Mouse (Mus musculus) adrenal gland, adult 18-20 months (tissue): ENCODE data around the gene Micall2. TPM values are rescaled to one million over a fixed set of nuclear protein-coding genes. Genes with fewer than 3 reads are reported as not detected.

Source experiments
- DNase-seq, 2 experiments: peaks; one replicate each; pipeline ENCODE4 v3.0.0; 2021 to 2022; ENCODE audit warnings: low spot score in 2 of 2
- microRNA-seq, 2 experiments: library from miRNA; unstranded; fragments of <30 nt; microRNA quantifications; one replicate each; pipeline ENCODE4 v1.2.0; 2021; ENCODE audit warnings: borderline number of aligned reads in 2 of 2
- total RNA-seq, 2 experiments: library from RNA; stranded (reverse); gene quantifications; 1 replicate in 1 of 2; 2 replicates in 1 of 2; pipeline ENCODE4 v1.2.3; 2021

The Micall2 gene
- total RNA-seq, 2 experiments from 2014 or later, result 5.0 to 9.9 TPM

DNA sequence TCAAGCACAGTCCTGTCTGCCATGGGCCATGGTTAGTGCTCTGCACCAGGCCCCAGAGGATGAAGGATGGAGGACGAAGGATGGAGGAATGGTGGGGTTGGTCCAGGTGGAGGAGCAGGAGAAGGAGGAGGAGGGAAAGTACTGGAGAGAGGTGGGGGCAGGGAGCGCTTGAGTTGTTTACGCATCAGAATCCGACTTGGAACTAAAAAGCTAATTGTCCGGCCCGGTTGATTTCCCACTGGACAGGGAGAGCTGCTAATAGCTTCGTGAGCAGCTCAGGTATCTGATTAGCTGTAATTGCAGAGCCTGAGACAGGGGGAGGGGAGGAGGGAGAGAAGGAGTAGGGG is 53.5 kb downstream of the Micall2 start:
- DNase-seq, result no peak

DNA sequence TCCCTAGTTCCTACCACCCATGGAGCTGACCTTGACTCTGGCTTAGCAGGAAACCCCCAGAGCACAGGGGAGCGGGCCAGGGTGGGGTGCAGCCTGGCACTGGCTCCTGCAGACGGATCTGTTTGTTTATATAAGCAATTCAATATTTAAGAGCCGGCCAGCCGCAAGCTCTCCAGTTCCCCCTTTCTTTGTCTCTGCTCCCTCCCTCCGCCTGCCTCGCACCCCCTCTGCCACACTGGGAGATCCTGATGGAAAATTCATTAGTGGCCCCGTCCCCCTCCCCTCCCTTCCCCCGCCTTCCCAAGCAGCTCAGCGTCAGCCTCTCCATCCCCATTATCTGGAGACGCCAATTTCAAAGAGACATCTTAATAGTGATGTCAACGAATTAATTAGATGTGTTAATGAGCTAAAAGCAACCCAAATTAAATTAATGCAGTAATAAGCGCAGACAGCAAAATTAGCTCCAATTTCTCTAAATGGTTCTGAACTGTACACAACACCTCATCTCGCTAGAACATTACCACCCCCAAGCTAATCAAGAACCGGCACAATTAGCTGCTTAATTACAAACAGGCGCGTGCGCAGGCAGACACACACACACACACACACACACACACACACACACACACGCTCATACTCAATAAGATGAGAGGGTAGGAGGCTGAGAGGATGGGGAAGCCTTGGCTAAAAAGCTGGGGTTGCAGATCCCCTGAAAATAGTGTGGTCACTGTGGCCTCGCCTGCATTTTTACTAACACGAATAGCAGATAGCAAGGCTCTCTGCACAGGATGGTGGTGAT is 54.1 kb downstream of the Micall2 start:
- no peak for DNase-seq

GRCm38 (mm10) chr5:139675707-139675967 is 60.5 kb downstream of the Micall2 start:
- no peak for DNase-seq

DNA sequence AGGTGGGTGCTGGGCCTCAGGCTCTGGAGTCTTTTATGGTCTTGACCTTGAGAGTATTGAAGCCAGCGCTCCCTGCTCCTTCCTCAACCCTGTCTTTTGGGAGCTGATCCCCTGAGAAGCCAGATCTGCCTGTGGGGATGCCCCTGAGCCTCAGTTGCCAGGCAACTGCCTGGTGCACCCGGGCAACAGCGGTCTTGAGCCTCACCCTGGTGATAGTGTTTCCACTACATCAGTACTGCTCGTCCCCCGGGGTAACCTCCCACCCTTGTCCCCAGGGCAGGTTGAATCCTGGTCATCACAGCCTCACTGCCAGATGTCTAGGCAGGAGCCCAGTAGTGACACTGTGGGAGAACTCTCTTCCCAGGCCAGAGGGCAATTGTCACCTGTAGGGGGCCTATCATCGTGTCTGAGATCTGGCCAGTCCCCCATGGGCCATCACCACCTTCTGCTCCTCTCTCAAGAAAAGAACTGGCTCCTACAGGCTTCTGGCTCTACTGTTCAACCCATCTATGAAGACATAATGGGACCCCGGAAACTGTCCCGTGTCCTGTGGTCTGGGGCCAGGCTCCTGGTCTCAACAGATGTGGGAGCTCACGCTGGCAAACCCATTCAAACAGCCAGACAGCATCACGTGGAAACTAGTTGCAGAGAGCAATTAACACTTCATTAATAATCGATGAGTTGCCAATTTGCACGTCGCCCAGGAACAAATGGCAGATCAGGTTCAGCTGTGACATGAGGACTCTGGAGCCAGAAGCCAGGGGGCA is 61.0 kb downstream of the Micall2 start:
- DNase-seq, result no peak

- DNase-seq, result peak in 1 of 2 experiments; percentile 18
Measured at GRCm38 (mm10) chr5:139669380-139669779, 66.8 kb downstream of the Micall2 start.

- peak; percentile 63 to 70 for DNase-seq
Measured at GRCm38 (mm10) chr5:139668494-139668893, 67.6 kb downstream of the Micall2 start.

- no peak for DNase-seq
Measured at GRCm38 (mm10) chr5:139666496-139666895, 69.6 kb downstream of the Micall2 start.

DNA sequence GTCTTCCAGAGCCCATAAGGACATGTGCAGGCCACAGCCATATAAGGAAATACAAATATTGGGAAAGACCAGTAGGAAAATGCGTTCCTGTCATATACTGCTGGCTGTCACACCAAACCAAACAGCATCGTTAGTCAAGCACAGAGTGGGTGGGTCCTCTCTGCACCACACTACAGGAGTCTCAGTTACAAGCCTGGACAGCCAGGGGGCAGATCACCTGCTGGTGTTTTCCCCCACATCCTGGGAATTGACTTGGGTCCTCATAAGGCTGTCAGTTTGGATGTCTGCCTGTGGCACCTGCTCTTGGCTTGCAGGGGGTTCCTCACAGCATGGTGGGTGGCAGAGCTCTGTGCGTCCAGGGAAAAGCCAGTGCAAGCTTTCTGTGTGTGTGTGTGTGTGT is 70.8 kb downstream of the Micall2 start:
- DNase-seq, result no peak

DNA sequence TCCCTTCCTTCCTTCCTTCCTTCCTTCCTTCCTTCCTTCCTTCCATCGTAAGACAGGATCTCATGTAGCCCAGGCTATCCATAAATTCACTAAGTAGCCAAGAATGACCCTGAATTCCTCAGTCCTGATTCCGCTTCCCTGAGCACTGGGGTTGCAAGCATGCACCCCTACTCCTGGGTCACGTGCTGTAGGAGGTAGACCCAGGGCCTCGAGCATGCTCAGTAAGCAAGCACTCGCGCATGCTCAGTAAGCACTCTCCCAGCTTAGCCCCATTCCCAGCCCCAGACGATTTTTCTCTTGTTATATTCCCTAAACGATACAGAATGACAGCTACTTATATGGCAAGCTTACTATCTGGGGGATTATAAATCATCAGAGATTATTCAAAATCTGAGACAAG is 74.4 kb downstream of the Micall2 start:
- no peak for DNase-seq

DNA sequence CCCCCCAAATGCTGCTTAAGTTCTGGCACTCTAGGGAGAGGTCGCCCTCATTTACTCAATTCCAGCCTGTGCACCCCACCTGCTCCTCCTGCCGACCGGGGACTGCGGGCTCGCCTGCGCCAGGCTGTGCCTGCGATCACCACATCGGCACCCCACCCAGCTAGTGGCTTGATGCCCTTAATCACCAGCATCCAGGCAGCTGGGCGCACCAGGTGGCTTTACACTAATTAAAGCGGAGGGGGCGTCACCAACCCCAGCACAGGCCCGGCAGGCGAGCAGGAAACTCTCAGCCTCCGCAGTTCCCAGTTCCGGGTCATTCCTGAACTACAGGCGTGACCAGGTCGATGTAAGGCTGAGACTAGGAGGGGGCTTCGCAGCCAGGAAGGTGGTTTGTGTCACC is 76.8 kb downstream of the Micall2 start:
- no peak for DNase-seq

GRCm38 (mm10) chr5:139658865-139659264 is 77.3 kb downstream of the Micall2 start:
- DNase-seq, result no peak

GRCm38 (mm10) chr5:139657959-139658602 is 78.1 kb downstream of the Micall2 start:
- DNase-seq, result no peak

Small RNA genes within 50 kb of the gene (microRNA-seq; reads per million reads assigned to microRNA genes)
- gene Mir7037, result 1.8 to 2.4 reads per million in 2 experiments

Other genes starting within 250 kb of the Micall2 start
- not detected for gene Uncx, start 192.8 kb downstream of the Micall2 start, total RNA-seq
- gene Ints1, start 39.3 kb upstream of the Micall2 start, total RNA-seq, result 10 to 100 TPM; 47.8 to 53.5 TPM
- gene Mafk, start 55.2 kb upstream of the Micall2 start, total RNA-seq, result 10 to 100 TPM; 28.8 to 39.0 TPM
- gene Tmem184a, start 83.6 kb upstream of the Micall2 start, total RNA-seq, result 1 to 10 TPM in 1 of 2 experiments, under 1 TPM in 1; 0.33 to 1.3 TPM
- gene Gm26938, start 90.1 kb upstream of the Micall2 start, total RNA-seq, result not detected
- gene Psmg3, start 90.5 kb upstream of the Micall2 start, total RNA-seq, result 10 to 100 TPM; 18.3 to 19.9 TPM
- gene Elfn1, start 171.6 kb upstream of the Micall2 start, total RNA-seq, result 10 to 100 TPM in 1 of 2 experiments, under 1 TPM in 1; 0.10 to 19.6 TPM